Comparison of ENCODE assay signal across 9 mouse cellular contexts in the genomic region with DNA sequence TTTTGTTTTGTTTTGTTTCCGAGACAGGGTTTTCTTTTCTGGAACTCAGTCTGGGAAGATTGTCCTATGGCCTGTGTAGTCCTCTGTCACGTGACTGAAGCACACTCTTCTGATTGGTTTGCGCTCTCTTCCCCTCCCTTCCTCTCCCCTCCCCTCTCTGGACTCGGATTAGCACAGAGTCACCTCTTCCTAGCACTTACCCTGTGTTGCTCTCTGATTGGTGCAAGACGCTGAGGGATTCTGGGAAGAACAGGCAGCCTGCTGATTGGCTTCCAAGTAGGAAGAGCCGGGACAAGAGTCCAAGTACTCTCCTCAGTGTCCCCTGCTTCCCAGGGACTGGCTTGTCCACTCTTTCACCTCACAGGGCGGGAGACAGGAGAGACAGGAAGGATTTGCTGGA. TPM values are rescaled to one million over a fixed set of nuclear protein-coding genes. Genes with fewer than 3 reads are reported as not detected.
DNase-seq lines count a peak whose midpoint lies in the region; ATAC-seq lines count a peak whose summit lies in the region.
"Had no signal": no experiment of that assay in that cellular context is flagged by ENCODE, and none has a peak within 500 bp of the region (broad histone marks: within the 10 kb centered on the region; RNA-seq: fewer than 3 reads in every experiment).

No protein-coding gene starts in this region.

- H3K27me3 ChIP-seq in hindbrain, embryonic 15.5 days, result peaks cover 14% of the 10 kb centered on the region; the same call in 1 of the 2 replicates
- peaks cover 25% of the 10 kb centered on the region for H3K27me3 ChIP-seq in neural tube, embryonic 13.5 days

- H3K27ac ChIP-seq in hindbrain, embryonic 15.5 days (replicated peaks), result no peak overlapping the region
- H3K27ac ChIP-seq in neural tube, embryonic 13.5 days (replicated peaks), result no peak overlapping the region

- ATAC-seq in hindbrain, embryonic 15.5 days (ENCODE audit: low FRiP score, low read depth), result peak; percentile 55; the same call in 1 of the 2 replicates
- peak; percentile 41; the same call in 1 of the 2 replicates for ATAC-seq in neural tube, embryonic 13.5 days (ENCODE audit: low read depth)

- no peaks in the 10 kb centered on the region for H3K36me3 ChIP-seq in hindbrain, embryonic 15.5 days
- no peaks in the 10 kb centered on the region for H3K36me3 ChIP-seq in neural tube, embryonic 13.5 days

- H3K9me3 ChIP-seq in hindbrain, embryonic 15.5 days, result no peaks in the 10 kb centered on the region
- H3K9me3 ChIP-seq in neural tube, embryonic 13.5 days, result no peaks in the 10 kb centered on the region

- peaks cover 8% of the 10 kb centered on the region; the same call in 1 of the 2 replicates for H3K4me1 ChIP-seq in hindbrain, embryonic 15.5 days (replicated peaks)
- peaks cover 30% of the 10 kb centered on the region for H3K4me1 ChIP-seq in neural tube, embryonic 13.5 days (replicated peaks)

- peak; percentile 35 to 52 for DNase-seq in kidney, postnatal 36 days
- DNase-seq in kidney, postnatal 14 days, result no peak
- DNase-seq in R1 (ENCODE audit: low read depth, low spot score), result peak; percentile 98
- DNase-seq in cerebellum, adult 11 months, result no peak
- DNase-seq in ovary, postnatal 10 days (ENCODE audit: low spot score), result no peak
- no peak for DNase-seq in right cerebral cortex, adult 18-20 months
- DNase-seq: adrenal gland, postnatal 25 days had no signal

- WGBS in hindbrain, embryonic 15.5 days, result 52% methylated on average over 7 of the region's 7 CpGs
- WGBS in neural tube, embryonic 13.5 days, result 53% methylated on average over 7 of the region's 7 CpGs

- H3K4me3 ChIP-seq in hindbrain, embryonic 15.5 days, result no peak overlapping the region
- no peak overlapping the region for H3K4me3 ChIP-seq in neural tube, embryonic 13.5 days

- 0 out of 2 replicates have a peak overlapping the region, but pooled peaks have one; percentile 23 for H3K4me2 ChIP-seq in hindbrain, embryonic 15.5 days
- H3K4me2 ChIP-seq in neural tube, embryonic 13.5 days, result no peak overlapping the region

- no peak overlapping the region for H3K9ac ChIP-seq in hindbrain, embryonic 15.5 days
- no peak overlapping the region for H3K9ac ChIP-seq in neural tube, embryonic 13.5 days

RNA-seq across cellular contexts. Expression of a gene that starts 26.1 kb away (rescaled TPM):
- polyA plus RNA-seq in hindbrain, embryonic 15.5 days (2015; fragmentation: Nextera tagmentation; extraction: Ambion mirVana), result 4.6 and 6.7 TPM in 2 replicates
- 16.2 and 17.3 TPM in 2 replicates for polyA plus RNA-seq in neural tube, embryonic 13.5 days (2015; fragmentation: Nextera tagmentation; extraction: Ambion mirVana)

Comparison
In these comparisons a context has a peak if more than half of its experiments do, and no peak if none do; other contexts are left out.
1. DNase-seq: peak in kidney, postnatal 36 days (2 of 2) and R1 (single experiment); none in kidney, postnatal 14 days (single experiment), cerebellum, adult 11 months (single experiment), ovary, postnatal 10 days (single experiment) and right cerebral cortex, adult 18-20 months (single experiment).